Mouse (Mus musculus) C2C12 (cell line): Measurements from ENCODE around the gene Cercam.

Experiments
- CTCF ChIP-seq: IDR thresholded peaks from one replicate; pipeline ENCODE4 v1.5.1; 2011; ENCODE audit not compliant: control insufficient read depth, insufficient read depth, insufficient read length
- MYOG ChIP-seq: IDR thresholded peaks from one replicate; pipeline ENCODE4 v1.6.1; 2011; ENCODE audit not compliant: control insufficient read depth, insufficient read length; ENCODE audit errors: extremely low read depth

GRCm38 (mm10) chr2:29835391-29835899 is 33.5 kb upstream of the Cercam start:
- TF ChIP-seq CTCF (no peak), MYOG (no peak)
